Mouse (Mus musculus): ENCODE results near the gene Igsf9.

Igsf9 gene

DNA sequence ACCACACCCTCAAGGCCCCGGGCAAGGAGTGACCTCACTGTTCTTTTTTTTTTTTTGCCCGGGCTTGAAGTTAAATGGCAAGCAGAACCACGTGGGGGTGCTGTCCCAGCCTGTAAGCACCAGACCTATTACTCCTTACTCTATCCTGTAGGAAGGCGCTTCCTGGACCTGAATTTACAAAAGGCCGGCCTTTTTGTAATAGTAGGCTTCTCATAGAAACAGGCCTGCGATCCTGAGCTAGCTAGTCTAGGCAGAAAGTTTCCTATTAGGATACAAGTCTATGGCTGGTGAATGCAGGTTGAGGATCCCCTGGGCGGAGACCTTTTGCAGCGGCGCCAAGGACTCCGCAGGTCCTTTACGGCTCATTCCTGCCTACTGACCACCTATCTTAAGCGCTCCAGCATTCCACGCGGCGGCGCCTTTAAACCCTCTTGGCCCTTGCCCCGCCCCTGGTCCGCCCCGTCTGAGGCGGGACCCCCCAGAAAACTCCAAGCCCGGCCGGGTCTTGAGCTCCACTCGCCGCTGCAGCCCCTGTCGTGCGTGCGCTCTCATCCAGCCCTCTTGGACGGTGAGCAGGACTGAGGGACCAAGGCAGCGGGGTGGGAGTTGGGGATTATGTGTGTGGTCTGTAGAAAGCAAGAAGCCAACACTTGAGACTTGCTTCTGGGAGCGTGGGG lies 18.3 kb downstream of the Igsf9 start, which contains the start of gene Tagln2:
TSS of gene Tagln2 (plus strand) at position 283 of the 677 bp plus-strand sequence.
- peak; percentile 95 for DNase-seq

DNA sequence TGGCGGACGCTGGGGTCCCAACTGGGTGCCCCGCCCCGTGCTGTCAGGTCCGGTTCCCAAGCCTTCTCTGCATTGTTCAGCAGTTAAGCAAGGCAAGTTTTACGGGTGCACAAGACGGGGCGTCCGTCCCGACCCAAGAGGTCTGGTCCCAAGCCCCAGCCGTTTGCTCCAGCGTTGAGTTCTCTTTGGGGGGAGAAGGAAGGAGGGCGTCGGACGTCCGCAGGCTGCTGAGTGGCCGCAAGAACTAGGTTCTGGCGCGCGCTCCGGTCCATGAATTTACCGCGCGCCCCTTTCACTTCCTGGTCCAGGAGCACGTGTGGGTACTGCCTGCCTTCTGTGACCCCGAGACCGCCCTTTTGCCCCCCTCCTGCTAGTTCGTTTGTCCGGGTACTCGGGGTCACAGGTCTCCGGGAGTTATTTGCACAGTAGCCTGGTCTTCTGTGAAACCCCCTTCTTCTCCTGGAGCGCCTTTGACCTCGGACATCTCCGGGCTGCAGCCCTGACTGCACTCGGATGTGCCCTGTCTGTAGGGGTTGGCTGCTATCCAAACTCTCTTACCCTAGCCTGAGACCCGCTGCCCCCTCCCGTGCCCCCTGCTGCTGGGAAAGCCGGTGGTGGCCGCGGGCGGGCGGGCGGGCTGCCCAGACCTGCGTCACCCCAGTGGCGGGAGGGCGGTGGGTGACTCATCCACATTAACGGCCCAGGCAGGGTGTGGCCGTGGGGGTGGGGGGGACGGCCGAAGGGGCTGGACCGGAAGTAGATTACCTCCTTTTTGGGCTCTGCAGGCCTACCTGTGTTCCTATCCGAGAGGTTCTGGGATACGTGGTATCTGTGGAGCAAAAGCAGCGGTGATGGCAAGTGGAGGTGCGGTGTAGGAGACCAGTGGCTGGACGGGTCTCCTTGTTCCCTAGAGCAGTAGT lies 19.1 kb downstream of the Igsf9 start:
- DNase-seq: peak; percentile 84

DNA sequence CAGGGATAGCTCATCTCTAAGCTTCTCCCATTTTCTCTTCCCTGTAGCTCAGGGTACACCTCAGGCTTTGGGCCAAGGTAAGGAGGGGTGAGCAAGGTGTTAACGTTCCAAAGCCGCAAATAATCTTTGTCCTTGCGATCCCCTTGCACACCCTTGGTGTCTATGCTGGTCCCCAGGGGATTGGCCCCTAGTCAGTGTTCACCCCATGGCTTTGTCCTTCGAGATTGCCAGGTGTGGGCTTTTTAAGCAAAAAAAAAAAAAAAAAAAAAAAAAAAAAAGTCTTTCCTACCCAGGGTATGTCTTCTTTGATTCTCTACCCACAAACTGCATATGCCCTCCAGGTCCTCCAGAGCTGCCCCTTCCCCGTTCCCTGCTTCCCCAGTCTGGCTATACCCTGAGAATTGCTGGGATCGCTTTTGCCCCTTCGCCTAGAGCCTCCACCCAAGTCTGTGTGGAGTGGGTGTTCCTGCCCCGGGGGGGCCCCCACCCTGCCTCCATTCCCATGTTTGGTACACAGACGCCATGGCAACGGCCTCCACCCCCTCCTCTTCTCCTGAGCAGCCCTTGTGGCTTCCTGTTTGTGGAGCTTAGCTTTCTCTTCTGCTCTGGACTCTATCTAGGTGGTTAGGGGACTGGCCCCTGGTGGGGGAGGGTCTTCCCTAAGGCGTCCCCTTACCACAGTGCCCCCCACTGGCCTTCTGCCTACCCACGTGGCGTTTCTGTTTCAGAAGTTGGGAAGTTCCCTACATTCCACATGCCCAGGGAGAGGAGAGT lies 20.0 kb downstream of the Igsf9 start:
- peak; percentile 94 for DNase-seq

DNA sequence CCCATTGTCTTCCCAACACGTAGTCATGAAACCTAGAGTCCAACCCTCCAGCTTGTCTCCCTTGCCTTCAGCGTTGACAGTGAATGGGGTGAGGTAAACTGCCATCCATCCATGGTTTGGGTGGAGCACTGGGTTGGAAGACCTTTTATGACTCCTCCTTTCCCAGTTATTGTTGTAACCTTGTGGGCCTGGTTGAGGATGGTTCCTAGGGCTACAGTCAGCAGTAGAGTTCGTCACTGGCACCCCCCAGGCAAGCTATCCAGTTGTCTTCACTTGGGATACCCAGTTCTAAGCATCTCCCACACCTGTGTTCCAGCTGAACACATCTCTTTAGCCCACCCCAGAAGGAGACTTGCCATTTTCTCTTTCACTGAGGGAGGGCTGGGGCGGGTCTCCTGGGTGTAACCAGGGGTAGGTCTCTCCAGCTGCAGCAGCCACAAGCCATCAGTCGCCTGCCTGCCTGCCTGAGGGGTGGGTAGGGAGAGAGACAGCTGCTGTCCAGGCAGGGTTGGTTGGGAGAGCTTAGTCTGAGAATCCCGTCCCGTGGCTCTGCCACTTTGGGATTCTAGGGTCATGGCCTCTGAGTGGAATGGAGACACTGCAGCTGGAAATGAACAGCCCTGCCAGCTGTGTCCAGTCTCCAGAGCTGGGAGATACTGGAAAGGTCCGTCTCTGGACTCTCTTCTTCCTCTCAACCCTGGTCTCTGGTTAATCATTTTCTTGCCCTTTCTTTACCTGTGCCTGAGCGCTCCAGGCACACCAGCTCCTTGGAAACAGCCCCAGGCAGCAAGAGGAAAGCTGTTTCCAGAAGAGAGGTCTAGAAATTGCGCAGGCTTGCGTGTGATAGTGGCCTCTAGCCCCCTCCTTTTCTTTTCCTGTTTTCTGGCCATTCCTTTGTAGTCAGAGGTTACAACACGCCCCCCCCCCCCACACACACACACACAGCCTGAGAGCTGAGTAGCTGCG lies 20.8 kb downstream of the Igsf9 start:
- DNase-seq: peak; percentile 88

DNA sequence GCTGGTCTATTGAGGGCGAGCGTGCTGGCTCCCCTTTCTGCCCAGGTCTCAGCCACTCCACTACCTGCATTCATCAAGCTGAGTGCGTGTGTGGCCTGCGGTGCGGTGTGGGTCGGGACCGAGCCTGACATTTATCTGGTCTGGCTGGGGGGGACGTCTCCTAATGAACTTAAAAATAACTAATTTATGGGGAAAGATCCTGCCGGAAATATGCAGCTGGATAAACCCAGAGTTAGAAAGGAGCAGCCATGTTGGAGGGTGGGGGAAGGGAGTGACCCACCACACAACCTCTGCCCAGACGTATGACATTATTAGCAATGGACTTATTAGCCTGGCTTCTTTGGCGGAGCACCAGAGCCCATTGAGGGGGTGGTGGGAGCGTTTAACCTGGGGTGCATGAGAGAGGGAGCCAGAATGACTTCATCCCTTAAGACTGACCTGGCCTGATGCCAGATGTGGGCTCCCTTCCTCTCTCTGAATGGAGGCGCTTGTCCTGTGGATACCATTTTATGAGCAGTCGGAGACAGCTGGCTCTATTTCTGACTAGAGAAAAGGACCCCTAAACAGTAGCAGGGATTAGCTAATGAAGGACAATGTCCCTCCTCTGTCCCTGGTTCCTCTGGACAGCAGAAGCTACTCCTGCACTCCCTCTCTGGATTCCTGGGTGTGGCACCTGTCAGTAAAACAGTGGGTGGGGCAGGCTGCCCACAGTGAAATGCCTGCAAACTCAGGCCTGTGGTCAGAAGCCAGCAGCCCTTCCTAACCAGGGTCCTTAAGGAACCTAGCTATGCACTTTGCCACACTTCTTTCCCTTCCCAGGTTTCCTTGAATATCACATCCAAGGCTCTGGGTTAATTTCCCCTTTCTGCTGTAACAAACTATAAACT lies 21.8 kb downstream of the Igsf9 start:
- DNase-seq: peak; percentile 85

DNA sequence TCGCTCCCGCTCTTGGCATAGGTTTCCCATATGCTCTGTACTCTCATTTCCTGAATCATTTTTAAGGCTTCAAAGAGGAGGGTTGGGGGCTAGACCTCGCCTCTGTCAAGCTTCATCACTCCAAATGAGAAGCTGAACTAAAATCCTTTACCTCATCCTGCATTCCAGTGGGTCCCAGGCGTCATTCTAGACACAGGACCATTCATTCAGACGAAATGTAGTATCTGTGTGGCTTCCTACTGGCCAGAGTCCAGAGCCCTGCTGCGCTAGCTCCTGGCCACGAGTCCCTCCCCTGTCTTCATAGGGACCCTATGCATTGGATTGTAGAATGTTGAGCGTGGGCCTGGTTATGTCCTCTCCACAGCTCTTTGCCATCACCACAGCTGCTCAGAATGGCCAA lies 23.2 kb downstream of the Igsf9 start:
- no peak for DNase-seq

DNA sequence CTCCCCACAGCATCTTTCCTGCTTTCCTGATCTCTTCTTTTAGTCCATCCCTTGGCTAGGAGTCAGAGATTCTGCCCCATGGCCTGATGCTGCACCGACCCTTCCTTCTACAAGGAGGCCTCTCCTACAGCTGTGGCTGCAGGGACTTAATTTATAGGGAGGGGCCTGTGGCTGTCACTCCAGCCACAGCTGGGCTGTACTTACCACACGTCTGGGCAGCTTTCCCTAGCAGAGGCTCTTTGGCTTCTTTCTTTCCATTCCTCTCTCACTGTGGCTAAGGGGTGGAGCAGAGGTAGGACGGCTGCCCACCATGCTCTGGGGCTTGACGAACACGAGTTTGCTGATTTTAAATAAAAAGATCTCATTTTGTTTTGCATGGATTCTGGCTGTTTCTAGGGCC lies 25.4 kb downstream of the Igsf9 start:
- DNase-seq: peak; percentile 76

DNA sequence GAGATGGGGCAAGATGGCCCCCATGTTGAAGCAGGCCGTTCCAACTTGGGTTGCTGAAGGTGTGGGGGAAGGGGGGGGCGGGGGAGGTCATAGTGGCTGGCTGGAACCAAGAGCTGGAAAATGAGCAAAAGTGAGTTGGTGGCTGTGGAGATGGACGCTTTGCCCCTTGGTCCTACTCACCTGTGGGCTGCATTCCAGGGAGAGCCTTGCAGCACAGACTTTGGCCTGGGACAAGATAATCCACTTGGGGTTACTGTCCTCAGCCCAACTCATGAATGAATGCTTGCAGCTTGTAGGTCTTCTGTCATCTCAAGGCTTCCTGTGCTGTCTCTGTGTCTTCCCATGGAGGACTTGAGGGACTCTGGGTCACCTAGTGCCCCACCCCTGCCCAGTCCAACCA lies 26.1 kb downstream of the Igsf9 start:
- DNase-seq: no peak

DNA sequence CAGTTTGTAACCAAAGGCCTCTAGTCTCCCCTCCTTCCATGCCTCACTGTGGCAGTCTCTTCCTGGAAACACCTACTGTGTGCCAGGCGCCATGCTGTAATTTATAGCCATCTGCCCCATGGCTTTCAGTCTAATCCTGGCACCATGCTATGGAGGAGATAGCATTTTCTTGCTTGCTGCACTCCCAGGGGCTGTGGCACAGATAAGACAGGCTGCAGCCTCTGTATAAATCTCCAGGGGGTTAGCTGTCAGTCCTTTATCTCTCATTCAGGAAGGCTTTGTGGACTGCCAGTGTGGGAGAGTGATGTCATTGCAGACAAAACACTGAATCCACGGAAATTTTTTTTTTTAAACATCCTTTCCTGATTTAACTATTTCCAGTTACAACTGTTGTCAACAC lies 26.6 kb downstream of the Igsf9 start:
- DNase-seq: no peak

DNA sequence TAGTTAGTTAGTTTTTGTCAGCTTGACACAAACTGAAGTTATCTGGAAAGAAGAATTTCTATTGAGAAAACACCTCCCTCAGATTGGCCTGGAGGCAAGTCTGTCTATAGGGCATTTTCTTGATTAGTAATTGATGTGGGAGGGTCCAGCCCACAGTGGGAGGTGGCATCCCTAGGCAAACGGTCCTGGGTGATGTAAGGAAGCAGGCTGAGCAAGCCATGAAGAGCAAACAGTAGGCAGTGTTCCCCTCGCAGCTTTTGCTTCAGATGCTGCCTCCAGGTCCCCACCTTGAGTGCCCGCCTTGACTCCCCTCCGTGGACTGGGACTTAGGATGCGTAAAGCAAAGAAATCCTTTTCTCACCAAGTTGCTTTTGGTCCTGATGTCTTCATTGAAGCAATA lies 27.6 kb downstream of the Igsf9 start:
- no peak for DNase-seq

DNA sequence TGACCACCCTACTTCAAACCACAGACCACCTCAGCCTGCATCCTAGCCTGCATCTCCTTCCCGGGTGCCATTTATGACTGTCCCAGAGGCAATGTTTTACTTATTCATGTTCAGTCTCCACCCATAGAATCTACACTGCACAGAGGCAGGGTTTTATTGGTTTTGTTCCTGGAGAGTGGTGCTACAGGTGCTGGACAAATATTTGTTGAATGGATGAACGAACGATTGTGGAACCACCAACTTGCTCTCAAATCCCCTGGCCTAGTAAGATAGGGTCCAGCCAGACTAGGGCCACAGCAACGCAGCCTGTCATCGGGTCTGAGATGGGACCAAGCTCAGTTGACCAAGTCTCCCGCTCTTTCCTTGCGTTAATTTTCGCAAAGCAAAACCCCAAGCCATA lies 28.4 kb downstream of the Igsf9 start:
- no peak for DNase-seq

DNA sequence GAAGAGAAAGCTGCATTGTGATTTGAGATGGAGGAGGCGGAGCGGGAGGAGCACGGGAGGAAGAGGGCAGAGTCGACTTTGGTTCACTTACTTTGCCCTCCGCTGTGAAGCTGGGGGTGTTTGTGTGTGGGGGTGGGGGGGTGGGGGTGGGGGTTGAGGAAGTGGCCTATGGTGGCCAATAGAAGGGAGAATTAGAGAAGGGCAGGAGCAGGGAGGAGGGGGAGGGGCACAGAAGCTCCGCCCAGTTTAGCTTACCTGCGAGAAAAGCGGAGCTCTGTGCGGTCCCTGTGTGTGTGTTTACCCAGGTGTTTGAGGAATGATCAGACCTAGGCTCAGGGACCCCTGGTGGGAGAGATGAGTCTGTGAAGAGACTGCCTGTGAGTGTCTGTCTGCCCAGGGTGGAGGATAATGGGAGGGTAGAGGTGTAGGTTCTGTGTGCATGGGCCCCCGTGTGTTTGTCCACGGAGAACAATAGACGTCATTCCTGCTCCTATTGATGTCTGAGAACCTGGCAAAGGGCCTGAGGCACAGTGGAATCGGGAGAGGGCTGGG lies 28.9 kb downstream of the Igsf9 start:
- DNase-seq: peak; percentile 60

DNA sequence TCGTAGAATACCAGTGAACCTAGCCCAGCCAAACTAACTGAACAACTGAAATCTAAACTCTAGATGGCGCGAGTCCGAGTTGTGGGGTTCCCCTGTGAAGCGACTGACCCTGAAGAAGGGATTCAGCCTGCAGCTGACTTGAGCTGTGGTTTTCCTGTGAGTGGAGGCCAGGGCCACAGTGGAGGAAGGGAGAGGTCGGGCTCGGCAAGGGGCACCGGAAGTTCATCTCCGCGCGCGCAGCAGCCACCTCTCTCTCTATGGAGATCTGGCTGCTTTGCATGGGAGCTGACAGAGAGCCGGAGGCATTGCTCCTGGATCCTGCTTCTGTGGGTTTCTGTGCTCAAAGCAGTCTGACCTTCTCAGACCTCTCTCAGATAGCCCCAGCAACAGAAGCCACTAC lies 31.4 kb downstream of the Igsf9 start:
- DNase-seq: peak; percentile 86

DNA sequence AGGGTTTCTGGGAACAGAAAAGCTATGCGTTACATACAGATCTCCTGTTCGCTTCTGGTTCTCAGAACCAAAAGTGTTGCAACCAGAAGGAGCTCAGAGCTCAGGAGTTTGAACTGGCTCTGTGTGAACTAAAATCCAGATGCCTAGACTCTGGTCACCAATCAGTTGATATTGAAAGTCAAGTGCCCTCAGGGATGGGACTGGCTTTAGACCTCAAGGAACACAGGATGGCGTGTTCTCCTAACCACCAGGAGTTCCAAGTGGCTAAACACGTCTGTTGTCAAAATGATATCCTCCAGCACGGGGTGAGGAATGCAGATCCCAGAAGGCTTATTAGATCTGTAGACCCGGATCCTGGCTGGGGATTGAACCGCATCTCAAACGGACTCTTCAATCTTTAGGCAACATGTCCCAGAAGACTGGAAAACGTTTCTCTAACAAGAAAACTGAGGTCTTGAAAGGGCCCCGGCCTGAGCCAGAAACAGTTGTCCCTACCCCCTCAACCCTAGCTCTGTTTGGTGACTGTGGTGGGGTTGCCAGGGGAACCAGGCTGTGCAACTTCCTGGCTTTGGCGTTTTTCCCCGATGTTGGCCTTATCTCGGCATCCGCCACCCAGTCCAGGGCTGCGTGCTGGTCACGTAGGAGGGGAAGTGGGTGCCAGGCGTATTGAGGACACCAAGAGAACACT lies 32.1 kb downstream of the Igsf9 start:
- peak; percentile 91 for DNase-seq

DNA sequence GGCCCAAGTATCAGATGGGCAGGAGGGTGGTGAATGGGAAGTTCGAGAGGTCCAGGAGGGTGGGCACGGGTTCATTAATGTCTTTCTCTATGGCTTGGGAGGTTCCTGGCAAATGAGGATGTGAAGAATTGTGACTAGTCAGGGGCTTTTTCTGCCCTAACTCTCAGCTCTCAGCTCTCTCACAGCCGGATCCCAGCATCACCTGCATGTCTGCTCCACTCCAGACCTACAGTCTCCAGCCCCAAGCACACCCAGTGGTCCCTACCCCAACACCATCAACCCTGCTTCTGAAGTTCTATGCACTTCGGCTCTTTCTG lies 32.6 kb downstream of the Igsf9 start:
- DNase-seq: no peak

DNA sequence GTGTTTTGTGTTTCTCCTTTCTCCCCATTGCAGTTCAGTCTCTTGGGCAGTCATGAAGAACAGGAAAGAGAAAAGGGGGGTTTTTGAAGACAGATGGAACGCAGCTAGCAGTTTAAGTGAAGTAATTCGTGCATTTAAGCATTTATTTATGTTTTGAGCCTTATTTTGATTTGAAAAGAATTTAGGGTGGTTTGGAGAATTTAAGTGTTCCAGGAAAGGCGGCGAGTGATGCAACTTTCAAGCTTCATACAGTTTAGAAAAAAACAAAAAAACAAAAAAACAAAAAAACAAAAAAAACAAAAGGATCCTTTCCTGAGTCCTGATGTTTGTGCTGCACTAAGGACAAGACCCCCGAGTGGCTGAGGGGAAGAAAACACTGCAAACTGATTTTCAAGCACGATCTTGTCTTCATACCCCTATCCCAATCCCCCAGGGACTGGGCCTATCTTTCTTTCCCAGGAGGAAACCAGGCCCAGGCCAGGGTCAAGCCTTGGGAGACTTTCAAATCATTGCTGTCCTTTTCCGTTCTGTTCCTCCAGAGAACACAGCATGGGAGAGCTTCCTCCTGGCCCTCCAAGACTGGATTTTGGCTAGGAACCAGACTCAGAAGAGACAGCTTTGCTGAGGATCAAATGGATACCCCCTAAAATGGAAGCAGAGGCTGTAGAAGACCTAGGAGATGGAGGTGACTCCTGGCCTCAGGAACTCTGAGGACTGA lies 33.1 kb downstream of the Igsf9 start:
- no peak for DNase-seq

DNA sequence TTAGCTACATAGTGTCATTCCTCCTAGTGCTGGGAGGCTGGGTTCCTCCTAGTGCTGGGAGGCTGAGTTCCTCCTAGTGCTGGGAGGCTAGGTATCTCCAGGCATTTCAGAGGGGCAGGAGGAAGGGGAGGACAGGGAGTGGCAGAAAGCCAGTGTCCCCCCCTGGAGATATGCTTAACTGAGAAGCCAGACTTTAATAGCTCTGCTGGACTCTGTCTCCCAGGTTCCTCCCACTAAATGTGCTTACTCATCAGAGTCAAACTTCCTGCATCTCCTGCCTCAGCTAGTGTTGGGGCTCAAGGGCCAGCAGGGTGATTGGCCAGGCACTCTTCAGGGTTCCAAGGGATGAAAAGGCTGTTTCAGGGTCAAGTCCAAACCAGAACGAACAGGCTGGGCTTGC lies 33.8 kb downstream of the Igsf9 start:
- no peak for DNase-seq

DNA sequence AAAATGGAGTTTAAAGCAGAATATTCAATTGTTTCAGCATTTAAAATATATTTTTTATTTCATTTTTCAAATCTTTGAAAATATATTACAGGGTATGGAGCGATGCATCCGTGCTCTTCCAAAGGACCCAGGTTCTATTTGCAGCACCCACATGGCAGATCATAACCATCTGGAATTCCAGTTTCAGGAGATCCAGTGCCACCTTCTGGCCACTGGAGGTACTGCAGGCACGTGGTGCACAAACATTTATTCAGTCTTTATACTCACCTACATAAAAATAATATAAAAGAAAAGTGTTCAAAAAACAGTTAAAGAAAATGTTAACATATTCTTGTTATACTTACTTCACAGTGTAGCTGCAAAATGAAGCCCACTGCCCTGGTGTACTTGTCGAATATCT lies 36.4 kb downstream of the Igsf9 start:
- peak; percentile 25 for DNase-seq

DNA sequence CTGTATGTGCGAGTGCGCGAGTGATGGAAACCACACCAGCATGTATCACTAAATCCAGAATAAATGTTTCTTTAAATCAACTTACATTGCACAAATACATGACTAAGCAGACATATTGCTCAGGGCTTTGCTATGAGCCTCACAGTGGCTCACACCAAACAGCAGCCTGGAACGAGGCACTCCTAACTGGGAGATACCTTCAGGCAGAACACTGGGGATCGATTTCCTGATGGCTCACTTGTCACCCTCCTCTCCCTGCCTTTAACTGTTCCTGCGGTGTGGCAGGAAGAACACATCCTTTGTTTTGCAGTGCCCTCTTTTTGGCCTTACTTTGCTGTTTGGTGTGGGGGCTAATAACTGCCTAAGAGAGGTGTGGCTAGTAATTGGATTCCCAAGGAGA lies 38.1 kb downstream of the Igsf9 start:
- DNase-seq: no peak

Data from lung, postnatal 10 days (tissue).